Mouse (Mus musculus): ENCODE measurements around the gene Tnf.

DNA sequence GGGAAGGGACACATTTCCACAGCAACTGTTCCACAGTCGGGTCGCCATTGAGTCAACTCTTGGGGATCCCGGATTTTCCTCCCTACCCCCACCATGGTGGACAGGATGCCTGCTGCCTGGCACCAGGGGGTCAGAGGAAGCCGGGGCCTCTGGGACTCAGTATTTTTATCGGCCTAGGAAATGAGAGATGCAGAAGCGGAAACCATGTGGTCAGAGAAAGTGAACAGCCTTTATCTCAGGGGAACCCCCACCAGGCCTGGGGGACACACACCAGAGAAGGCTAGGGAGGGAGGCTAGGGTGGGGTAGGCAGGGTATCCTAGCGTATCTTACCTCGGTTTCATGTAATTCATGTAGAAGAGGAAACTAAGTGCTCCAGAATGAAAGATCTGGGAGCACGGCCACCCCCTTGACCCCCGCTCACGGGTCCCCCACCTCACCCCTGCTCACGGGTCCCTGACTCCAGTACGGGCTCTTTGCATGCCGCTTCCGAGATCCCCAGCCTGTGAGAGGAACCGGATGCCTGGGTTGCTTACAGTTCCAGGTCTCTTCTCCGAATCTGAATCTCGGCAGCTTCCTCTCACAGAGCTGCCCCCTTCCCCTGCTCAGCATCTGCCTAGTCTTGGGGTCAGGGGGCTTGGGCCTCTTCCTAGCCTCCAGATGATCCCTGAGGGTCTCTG is 16.8 kb upstream of the Tnf start:
- no peak for TF ChIP-seq E2F4 (IDR thresholded peaks at IDR 0.05; ENCODE audit: insufficient read depth)
- no peak for TF ChIP-seq POLR2A (IDR thresholded peaks at IDR 0.05; ENCODE audit: insufficient read length, low read depth)

Measured in myocyte (in vitro differentiated cells).